Mouse (Mus musculus) E14TG2a.4 (cell line): ENCODE data around the gene Gadd45a.

Experiments
- CTCF ChIP-seq: conservative IDR thresholded peaks from 2 replicates; pipeline ENCODE4 v1.5.1; 2014; ENCODE audit warnings: low read length
- NANOG ChIP-seq: IDR thresholded peaks from 2 replicates; pipeline ENCODE4 v1.6.1; 2014; ENCODE audit warnings: borderline replicate concordance, low read length, mixed read lengths
- POU5F1 ChIP-seq: IDR thresholded peaks from 2 replicates; pipeline ENCODE4 v1.6.1; 2014; ENCODE audit warnings: low read length, borderline replicate concordance

- no peak for TF ChIP-seq CTCF
- no peak for TF ChIP-seq POU5F1
- TF ChIP-seq NANOG = no peak
Measured at GRCm38 (mm10) chr6:67081141-67081540, 43.9 kb upstream of the Gadd45a start.
